In genomic region chr2:167852582-167852981, GRCm38 (mm10) we compare ENCODE assay signal across 11 mouse cellular contexts.
DNase-seq lines count a peak whose midpoint lies in the region; ATAC-seq lines count a peak whose summit lies in the region.
"Had no signal": no experiment of that assay in that cellular context is flagged by ENCODE, and none has a peak within 500 bp of the region (broad histone marks: within the 10 kb centered on the region; RNA-seq: fewer than 3 reads in every experiment).

No protein-coding gene starts in this region.

- H3K27ac ChIP-seq in intestine, embryonic 16.5 days (ENCODE audit: low read length) = no peak overlapping the region
- H3K27ac ChIP-seq in intestine, embryonic 15.5 days = no peak overlapping the region
- H3K27ac ChIP-seq in embryonic facial prominence, embryonic 10.5 days (replicated peaks) = peak overlapping the region; percentile 16; the same call in 1 of the 2 replicates
- H3K27ac ChIP-seq: embryonic facial prominence, embryonic 13.5 days; hindbrain, embryonic 13.5 days; limb, embryonic 15.5 days had no signal

- H3K4me1 ChIP-seq in intestine, embryonic 16.5 days (ENCODE audit: control insufficient read depth, insufficient read depth, low read length) = peaks cover 28% of the 10 kb centered on the region
- peaks cover 27% of the 10 kb centered on the region for H3K4me1 ChIP-seq in intestine, embryonic 15.5 days (replicated peaks)
- H3K4me1 ChIP-seq in embryonic facial prominence, embryonic 10.5 days = peaks cover 73% of the 10 kb centered on the region

- WGBS in intestine, embryonic 16.5 days = 64% methylated on average over 9 of the region's 9 CpGs
- WGBS in intestine, embryonic 15.5 days = 68% methylated on average over 9 of the region's 9 CpGs
- 82% methylated on average over 9 of the region's 9 CpGs for WGBS in embryonic facial prominence, embryonic 10.5 days

- no peak overlapping the region for H3K4me2 ChIP-seq in intestine, embryonic 16.5 days (ENCODE audit: low read depth, low read length)
- no peak overlapping the region for H3K4me2 ChIP-seq in intestine, embryonic 15.5 days (replicated peaks)
- H3K4me2 ChIP-seq: embryonic facial prominence, embryonic 13.5 days; hindbrain, embryonic 13.5 days; limb, embryonic 15.5 days had no signal

- 0 out of 2 replicates have a peak, but pooled peaks have one; percentile 2 for ATAC-seq in intestine, embryonic 16.5 days
- ATAC-seq in intestine, embryonic 15.5 days = no peak

- H3K36me3 ChIP-seq in intestine, embryonic 16.5 days (ENCODE audit: control insufficient read depth, insufficient read depth, low read length) = no peaks in the 10 kb centered on the region
- H3K36me3 ChIP-seq in intestine, embryonic 15.5 days = no peaks in the 10 kb centered on the region
- H3K36me3 ChIP-seq in embryonic facial prominence, embryonic 10.5 days (replicated peaks) = no peaks in the 10 kb centered on the region
- H3K36me3 ChIP-seq: embryonic facial prominence, embryonic 13.5 days; hindbrain, embryonic 13.5 days; limb, embryonic 15.5 days had no signal

- H3K9me3 ChIP-seq in intestine, embryonic 16.5 days (ENCODE audit: control insufficient read depth, low read length) = no peaks in the 10 kb centered on the region
- no peaks in the 10 kb centered on the region for H3K9me3 ChIP-seq in intestine, embryonic 15.5 days
- peaks cover 5% of the 10 kb centered on the region; the same call in 1 of the 2 replicates for H3K9me3 ChIP-seq in embryonic facial prominence, embryonic 10.5 days
- H3K9me3 ChIP-seq: embryonic facial prominence, embryonic 13.5 days; hindbrain, embryonic 13.5 days; limb, embryonic 15.5 days had no signal

- no peak overlapping the region for H3K9ac ChIP-seq in intestine, embryonic 16.5 days (ENCODE audit: low read depth, low read length)
- H3K9ac ChIP-seq in intestine, embryonic 15.5 days = no peak overlapping the region
- H3K9ac ChIP-seq: embryonic facial prominence, embryonic 13.5 days; hindbrain, embryonic 13.5 days; limb, embryonic 15.5 days had no signal

- DNase-seq in adrenal gland, adult 8-10 months = peak; percentile 95
- no peak for DNase-seq in embryonic facial prominence, embryonic 10.5 days (ENCODE audit: low spot score)
- peak; percentile 62 for DNase-seq in lung, postnatal 10 days
- no peak for DNase-seq in embryo, embryonic 10 days (ENCODE audit: low spot score)
- no peak for DNase-seq in spleen, adult 18-20 months
- DNase-seq: right cerebral cortex, postnatal 14 days had no signal

- H3K4me3 ChIP-seq in intestine, embryonic 16.5 days (ENCODE audit: low read length) = no peak overlapping the region
- no peak overlapping the region for H3K4me3 ChIP-seq in intestine, embryonic 15.5 days (replicated peaks)
- no peak overlapping the region for H3K4me3 ChIP-seq in embryonic facial prominence, embryonic 10.5 days
- H3K4me3 ChIP-seq: embryonic facial prominence, embryonic 13.5 days; hindbrain, embryonic 13.5 days; limb, embryonic 15.5 days had no signal

- H3K27me3 ChIP-seq in intestine, embryonic 16.5 days (replicated peaks; ENCODE audit: control insufficient read depth, insufficient read depth, low read length) = no peaks in the 10 kb centered on the region
- H3K27me3 ChIP-seq in intestine, embryonic 15.5 days (replicated peaks) = no peaks in the 10 kb centered on the region
- H3K27me3 ChIP-seq in embryonic facial prominence, embryonic 10.5 days (replicated peaks; ENCODE audit: low read depth, poor library complexity, severe bottlenecking) = no peaks in the 10 kb centered on the region
- H3K27me3 ChIP-seq: embryonic facial prominence, embryonic 13.5 days; hindbrain, embryonic 13.5 days; limb, embryonic 15.5 days had no signal

Comparison
In these comparisons a context has a peak if more than half of its experiments do, and no peak if none do; other contexts are left out.
1. DNase-seq: peak in adrenal gland, adult 8-10 months (single experiment) and lung, postnatal 10 days (single experiment); none in embryonic facial prominence, embryonic 10.5 days (single experiment), embryo, embryonic 10 days (single experiment) and spleen, adult 18-20 months (0 of 2).